Mouse (Mus musculus): ENCODE data around the gene Ip6k2. TPM values are rescaled to one million over a fixed set of nuclear protein-coding genes. Genes with fewer than 3 reads are reported as not detected.

Gene Ip6k2
- polyA plus RNA-seq (2015; fragmentation: Nextera tagmentation; extraction: Ambion mirVana), result 11.5 and 11.6 TPM in 2 replicates

DNA sequence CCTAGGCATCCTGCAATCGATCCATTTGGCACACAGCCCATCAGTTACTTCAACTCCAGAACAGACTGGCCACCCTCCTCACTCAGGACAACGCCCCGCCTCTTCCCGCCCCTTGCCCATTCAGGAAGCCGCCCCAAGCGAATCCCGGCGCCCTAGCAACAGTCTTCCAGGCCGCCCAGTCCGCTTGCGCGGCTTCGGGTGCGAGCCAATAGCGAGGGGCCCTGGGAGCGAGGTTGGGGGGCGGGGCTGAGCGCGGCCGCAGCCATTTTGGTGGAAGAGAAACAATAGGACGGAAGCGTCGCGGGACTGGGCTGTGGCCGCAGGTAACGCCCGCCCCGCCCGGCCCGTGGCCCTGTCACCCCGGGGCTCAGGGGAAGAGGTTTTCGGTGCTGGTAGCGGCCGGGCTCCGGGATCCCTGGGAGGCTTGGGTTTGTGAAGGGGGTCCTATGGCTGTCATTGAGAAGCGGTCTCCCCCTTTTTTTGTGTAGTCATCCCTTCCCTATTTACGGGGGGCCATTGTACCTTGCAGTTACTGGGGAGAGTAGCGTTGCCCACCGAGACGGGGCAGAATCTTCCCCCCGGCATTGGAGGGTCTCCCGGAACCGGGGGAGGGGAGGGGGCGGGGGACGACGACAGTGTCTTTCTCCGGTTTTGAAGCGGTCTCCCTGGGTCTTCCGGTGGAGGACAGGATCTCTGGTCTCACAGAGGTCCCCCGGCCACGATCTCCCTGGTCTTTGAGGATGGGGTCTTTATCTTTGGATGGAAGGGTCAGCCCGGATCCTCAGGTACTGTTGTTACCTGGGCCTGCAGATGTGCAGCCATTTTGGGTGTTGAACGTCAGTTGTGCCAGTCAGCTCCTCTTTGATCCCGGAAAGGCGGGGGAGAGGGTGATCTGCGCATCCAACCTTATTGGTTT lies at the start of gene Ip6k2:
Gene Ip6k2, plus strand, starts transcription at position 249 of the 916 bp plus-strand sequence.
- peaks cover 59% of the 10 kb centered on the region for H3K4me1 ChIP-seq (replicated peaks)
- ATAC-seq (ENCODE audit: low read depth) (peak; percentile 98), DNase-seq (peak; percentile 94)
- no peaks in the 10 kb centered on the region for H3K27me3 ChIP-seq
- no peaks in the 10 kb centered on the region for H3K9me3 ChIP-seq (replicated peaks)
- H3K4me3 ChIP-seq (replicated peaks), result peak within 1 kb of the TSS; percentile 90
- under 1% methylated on average over 56 of the region's 56 CpGs for whole genome bisulfite sequencing (ENCODE audit: insufficient replicate concordance)
- peak within 1 kb of the TSS; percentile 80 for H3K4me2 ChIP-seq
- H3K36me3 ChIP-seq, result 0 out of 2 replicates have a peak, but pooled peaks cover 4% of the 10 kb centered on the region
- H3K9ac ChIP-seq, result peak within 1 kb of the TSS; percentile 88
- H3K27ac ChIP-seq, result peak within 1 kb of the TSS; percentile 87

DNA sequence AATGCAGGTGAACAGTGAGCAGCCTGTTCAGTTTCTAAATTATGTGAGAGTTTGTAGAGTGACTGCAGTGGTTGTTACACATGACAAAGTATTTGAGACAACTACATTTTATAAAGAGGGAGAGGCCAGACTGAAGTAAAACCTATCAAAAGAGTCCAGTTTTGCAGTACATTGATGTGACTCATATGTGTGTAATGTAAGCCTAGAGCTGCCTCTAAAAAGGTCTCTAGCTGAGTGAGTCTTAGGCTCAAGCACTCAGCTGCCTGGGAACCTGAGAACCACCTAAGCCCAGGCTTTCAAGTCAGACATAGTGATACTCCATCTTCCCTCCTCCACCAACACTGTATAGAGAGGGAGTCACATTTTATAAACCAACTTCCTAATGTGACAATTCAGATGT lies 49.0 kb upstream of the Ip6k2 start:
- no peak for DNase-seq
- H3K4me2 ChIP-seq, result no peak overlapping the region
- no peak overlapping the region for H3K27ac ChIP-seq

DNA sequence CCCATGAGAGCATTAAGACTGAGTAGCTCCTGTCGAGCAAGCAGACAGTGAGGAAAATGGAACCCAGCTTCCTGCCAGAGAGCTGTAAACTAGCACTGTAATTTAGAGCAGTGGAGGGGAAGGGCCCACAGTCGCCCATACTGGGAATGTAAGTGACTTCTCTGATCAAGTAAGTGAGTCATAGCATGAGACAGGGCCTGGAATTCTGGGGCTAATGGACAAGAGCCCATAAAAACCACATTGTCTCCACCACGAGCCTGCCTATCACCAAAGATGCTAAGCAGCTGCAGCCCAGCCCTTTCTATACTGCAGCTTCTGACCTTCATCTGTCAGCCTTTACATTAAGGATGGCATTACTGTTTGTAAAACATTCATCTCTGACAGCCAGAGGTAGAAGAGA lies 44.4 kb upstream of the Ip6k2 start:
- Histone ChIP-seq H3K9me3 (replicated peaks) (no peaks in the 10 kb centered on the region), H3K4me2 (no peak overlapping the region), H3K4me1 (replicated peaks) (no peaks in the 10 kb centered on the region), H3K27ac (no peak overlapping the region), H3K4me3 (replicated peaks) (no peak overlapping the region), H3K27me3 (no peaks in the 10 kb centered on the region), H3K9ac (no peak overlapping the region), H3K36me3 (peaks cover 26% of the 10 kb centered on the region)
- WGBS (ENCODE audit: insufficient replicate concordance), result 43% methylated on average over 3 of the region's 3 CpGs
- ATAC-seq (ENCODE audit: low read depth) (no peak), DNase-seq (no peak)

More for the DNA sequence above, 49.0 kb upstream of the Ip6k2 start:
- H3K36me3 ChIP-seq, result peaks cover 10% of the 10 kb centered on the region; the same call in 1 of the 2 replicates
- no peak overlapping the region for H3K9ac ChIP-seq
- no peaks in the 10 kb centered on the region for H3K9me3 ChIP-seq (replicated peaks)
- no peaks in the 10 kb centered on the region for H3K27me3 ChIP-seq
- no peak overlapping the region for H3K4me3 ChIP-seq (replicated peaks)
- ATAC-seq (ENCODE audit: low read depth), result no peak
- no peaks in the 10 kb centered on the region for H3K4me1 ChIP-seq (replicated peaks)

DNA sequence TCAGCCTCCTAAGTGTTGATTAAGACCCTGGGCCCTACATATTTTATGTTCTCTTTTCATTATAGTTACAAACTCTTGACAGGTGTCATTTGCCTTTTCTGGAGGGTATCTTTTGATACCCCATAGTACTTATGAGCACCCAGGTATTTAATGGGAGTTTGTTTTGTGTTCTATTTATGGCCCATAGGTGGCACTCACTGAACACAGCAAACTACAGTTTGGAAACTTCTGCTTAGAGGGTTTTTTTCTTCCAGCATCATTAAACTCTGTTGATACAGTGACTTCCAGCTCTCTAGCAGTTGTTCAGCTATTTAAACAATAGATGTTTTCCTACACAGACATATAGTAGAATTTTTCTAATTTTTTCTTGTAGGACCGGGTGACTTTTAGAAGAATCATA lies 43.5 kb upstream of the Ip6k2 start:
- Histone ChIP-seq H3K9me3 (replicated peaks) (no peaks in the 10 kb centered on the region), H3K4me1 (replicated peaks) (no peaks in the 10 kb centered on the region), H3K27me3 (no peaks in the 10 kb centered on the region), H3K4me3 (replicated peaks) (no peak overlapping the region), H3K36me3 (peaks cover 28% of the 10 kb centered on the region), H3K9ac (no peak overlapping the region), H3K27ac (no peak overlapping the region), H3K4me2 (no peak overlapping the region)
- ATAC-seq (ENCODE audit: low read depth) (no peak), DNase-seq (no peak)
- 63% methylated on average over 1 of the region's 1 CpGs for WGBS (ENCODE audit: insufficient replicate concordance)

DNA sequence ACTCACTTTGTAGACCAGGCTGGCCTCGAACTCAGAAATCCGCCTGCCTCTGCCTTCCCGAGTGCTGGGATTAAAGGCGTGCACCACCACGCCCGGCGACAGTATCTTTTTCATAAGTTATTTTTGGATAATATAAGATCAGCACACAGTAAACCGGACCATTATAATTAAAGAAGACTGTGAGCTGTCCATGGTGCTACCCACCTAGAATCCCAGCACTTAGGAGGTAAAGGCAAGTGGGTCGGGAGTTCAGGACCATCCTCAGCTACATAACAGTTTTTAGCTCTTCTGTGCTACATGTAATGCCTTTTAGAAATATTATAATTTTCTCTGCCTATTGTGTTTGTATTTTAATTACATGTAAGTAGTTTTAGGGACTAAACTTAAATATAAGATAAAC lies 41.5 kb upstream of the Ip6k2 start:
- peaks cover 26% of the 10 kb centered on the region for H3K36me3 ChIP-seq
- no peaks in the 10 kb centered on the region for H3K27me3 ChIP-seq

DNA sequence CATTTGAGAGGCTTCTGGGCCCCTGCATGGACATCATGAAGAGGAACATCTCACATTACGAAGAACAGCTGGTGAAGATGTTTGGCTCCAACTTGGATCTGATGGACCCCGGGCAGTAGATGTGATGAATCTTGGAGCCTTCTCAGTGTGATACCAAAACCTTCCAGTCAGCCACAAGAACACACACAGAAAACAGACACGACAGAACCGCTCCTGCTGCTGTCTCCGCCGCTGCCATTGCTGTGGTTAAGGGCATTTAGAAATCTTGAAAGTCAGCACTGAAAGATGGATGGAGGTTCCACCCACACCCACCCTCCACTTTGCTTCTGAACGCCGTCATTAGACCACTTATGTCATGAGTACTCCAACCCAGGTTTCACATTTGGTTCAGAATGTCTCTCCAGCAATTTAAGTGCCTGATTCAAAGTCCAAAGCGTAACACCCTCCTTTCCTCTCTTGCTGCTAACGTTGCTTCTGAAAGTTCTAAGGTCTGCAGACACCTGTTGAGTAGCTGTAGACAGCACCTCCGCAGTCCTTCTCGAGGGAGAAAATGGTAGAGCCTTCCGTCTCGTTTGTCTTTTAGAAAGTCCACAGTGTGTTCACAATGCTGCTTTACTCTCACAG lies 36.6 kb upstream of the Ip6k2 start:
- Histone ChIP-seq H3K4me2 (no peak overlapping the region), H3K36me3 (peaks cover 31% of the 10 kb centered on the region), H3K27ac (peak overlapping the region; percentile 61), H3K27me3 (no peaks in the 10 kb centered on the region), H3K4me3 (replicated peaks) (no peak overlapping the region), H3K4me1 (replicated peaks) (peaks cover 23% of the 10 kb centered on the region), H3K9ac (no peak overlapping the region), H3K9me3 (replicated peaks) (no peaks in the 10 kb centered on the region)
- DNase-seq (no peak), ATAC-seq (ENCODE audit: low read depth) (no peak)
- 82% methylated on average over 14 of the region's 14 CpGs for WGBS (ENCODE audit: insufficient replicate concordance)

More for the DNA sequence above, 41.5 kb upstream of the Ip6k2 start:
- ATAC-seq (ENCODE audit: low read depth) (no peak), DNase-seq (no peak)
- WGBS (ENCODE audit: insufficient replicate concordance), result 75% methylated on average over 9 of the region's 9 CpGs
- Histone ChIP-seq H3K27ac (no peak overlapping the region), H3K4me1 (replicated peaks) (peaks cover 3% of the 10 kb centered on the region), H3K4me3 (replicated peaks) (no peak overlapping the region), H3K9ac (no peak overlapping the region), H3K4me2 (no peak overlapping the region), H3K9me3 (replicated peaks) (no peaks in the 10 kb centered on the region)

DNA sequence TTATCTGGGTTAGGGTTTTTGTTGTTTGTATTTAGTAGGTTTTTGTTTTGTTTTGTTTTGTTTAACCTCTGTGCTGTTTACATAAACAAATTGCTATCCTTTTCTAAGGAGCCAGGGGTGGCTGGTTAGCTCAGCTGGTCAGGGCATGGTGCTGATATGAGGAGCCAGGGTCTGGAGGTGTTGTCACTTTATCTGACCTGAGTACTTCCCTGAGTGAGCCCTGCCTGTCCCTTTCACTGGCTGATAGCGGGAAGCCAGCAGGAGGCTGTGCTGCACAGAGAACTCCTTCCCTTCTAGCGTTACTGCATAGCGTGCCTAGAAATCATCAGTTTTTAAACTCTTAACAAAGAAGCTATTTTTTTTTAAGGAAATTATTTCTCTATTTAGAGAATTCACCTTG lies 35.9 kb upstream of the Ip6k2 start:
- Histone ChIP-seq H3K36me3 (peaks cover 27% of the 10 kb centered on the region), H3K4me3 (replicated peaks) (no peak overlapping the region), H3K27me3 (no peaks in the 10 kb centered on the region), H3K4me1 (replicated peaks) (peaks cover 23% of the 10 kb centered on the region), H3K27ac (peak overlapping the region; percentile 61), H3K4me2 (0 out of 2 replicates have a peak overlapping the region, but pooled peaks have one; percentile 1), H3K9me3 (replicated peaks) (no peaks in the 10 kb centered on the region), H3K9ac (no peak overlapping the region)
- ATAC-seq (ENCODE audit: low read depth), result peak; percentile 98
- 39% methylated on average over 3 of the region's 3 CpGs for WGBS (ENCODE audit: insufficient replicate concordance)
- peak; percentile 50 for DNase-seq

DNA sequence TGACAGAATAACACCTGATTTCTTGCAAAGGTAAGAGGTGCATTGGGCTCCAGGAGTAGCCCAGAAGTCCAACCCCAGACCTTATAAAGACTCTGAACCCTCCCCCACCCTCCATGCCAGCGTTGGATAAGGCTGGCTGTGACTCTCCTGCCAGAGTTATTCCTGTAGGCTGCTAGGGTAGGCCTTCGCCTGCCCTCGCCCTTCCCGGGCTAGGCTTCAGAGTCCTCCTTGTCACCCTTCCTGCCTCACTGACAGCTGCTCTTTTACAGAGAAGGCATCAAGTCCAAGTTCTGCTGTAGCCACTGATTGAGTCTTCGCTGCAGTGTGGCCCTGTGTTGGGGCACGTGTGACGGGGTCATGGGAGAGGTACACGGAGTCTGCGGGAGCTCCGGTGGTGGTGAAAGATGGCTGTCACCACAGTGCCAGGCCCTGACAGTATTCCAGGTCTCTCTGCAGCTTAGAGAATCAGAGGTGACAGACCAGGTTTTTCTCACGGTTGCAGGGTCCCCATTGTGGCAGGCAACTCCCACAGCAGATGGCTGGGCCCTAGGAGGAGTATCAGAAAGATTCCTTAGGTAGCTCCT lies 34.9 kb upstream of the Ip6k2 start:
- 80% methylated on average over 11 of the region's 11 CpGs for WGBS (ENCODE audit: insufficient replicate concordance)
- Histone ChIP-seq H3K9ac (no peak overlapping the region), H3K27me3 (no peaks in the 10 kb centered on the region), H3K27ac (0 out of 2 replicates have a peak overlapping the region, but pooled peaks have one; percentile 5), H3K9me3 (replicated peaks) (no peaks in the 10 kb centered on the region), H3K4me1 (replicated peaks) (peaks cover 26% of the 10 kb centered on the region), H3K4me3 (replicated peaks) (no peak overlapping the region), H3K36me3 (peaks cover 20% of the 10 kb centered on the region), H3K4me2 (no peak overlapping the region)
- DNase-seq (no peak), ATAC-seq (ENCODE audit: low read depth) (no peak)

DNA sequence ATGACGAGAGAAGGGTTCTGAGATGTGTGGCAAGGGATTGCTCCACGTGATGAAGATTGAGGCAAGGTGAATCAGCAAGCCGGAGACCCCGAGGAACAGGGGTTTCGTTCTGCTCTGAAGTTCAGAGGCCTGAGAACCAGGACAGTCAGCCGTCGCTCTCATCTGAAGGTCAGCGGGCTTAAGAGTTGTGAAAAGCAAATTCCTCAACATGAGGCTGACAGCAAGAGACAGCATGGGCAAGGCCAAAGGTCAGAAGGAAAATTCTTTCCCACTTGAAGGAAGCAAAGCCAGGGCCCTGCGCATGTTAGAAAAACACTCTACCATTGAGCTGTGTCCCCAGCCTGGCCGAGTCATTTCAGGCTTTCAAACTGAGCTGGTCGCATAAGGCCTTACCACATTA lies 33.0 kb upstream of the Ip6k2 start:
- H3K4me2 ChIP-seq, result no peak overlapping the region
- H3K9ac ChIP-seq, result no peak overlapping the region
- no peak overlapping the region for H3K4me3 ChIP-seq (replicated peaks)
- H3K27me3 ChIP-seq, result no peaks in the 10 kb centered on the region
- peaks cover 8% of the 10 kb centered on the region for H3K36me3 ChIP-seq
- no peak overlapping the region for H3K27ac ChIP-seq
- ATAC-seq (ENCODE audit: low read depth) (no peak), DNase-seq (no peak)
- H3K9me3 ChIP-seq (replicated peaks), result no peaks in the 10 kb centered on the region
- 79% methylated on average over 11 of the region's 11 CpGs for WGBS (ENCODE audit: insufficient replicate concordance)
- peaks cover 26% of the 10 kb centered on the region for H3K4me1 ChIP-seq (replicated peaks)

DNA sequence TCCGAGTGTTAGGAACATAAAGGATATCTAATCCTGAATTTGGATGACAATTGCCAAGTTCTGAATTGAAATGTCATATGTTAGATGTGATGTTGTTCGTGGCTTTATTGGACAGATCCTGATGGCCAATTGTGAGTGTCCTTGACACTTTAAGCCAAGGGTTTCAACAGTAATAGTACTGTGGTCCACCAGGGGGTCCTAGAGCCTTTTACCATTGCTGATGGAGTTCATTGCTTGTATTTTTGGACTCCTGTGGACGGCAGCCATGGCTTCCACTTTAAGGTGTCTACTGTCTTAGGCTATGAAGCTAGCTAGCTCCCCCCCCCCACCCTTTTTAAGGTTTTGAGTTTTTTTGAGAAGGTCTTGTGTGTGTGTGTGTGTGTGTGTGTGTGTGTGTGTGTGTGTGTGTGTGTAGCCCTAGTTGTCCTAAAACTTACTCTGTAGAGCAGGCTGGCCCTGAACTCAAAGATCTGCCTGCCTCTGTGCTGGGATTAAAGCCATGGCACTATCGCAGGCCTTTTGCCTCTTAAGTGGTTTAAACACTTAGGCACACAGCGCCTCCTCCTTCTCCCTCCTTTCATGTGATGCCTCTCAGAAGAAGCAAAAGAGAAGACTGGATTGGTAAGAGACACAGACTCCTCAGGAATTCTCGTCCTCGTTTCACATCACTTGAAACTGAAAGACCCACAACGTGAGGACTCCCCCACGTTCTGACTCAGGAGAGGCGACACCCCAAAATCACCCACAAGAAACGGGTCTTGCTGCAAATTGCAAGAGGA lies 31.3 kb upstream of the Ip6k2 start:
- H3K4me3 ChIP-seq (replicated peaks), result no peak overlapping the region
- no peak overlapping the region for H3K4me2 ChIP-seq
- 75% methylated on average over 11 of the region's 11 CpGs for WGBS (ENCODE audit: insufficient replicate concordance)
- H3K4me1 ChIP-seq (replicated peaks), result peaks cover 21% of the 10 kb centered on the region
- ATAC-seq (ENCODE audit: low read depth) (no peak), DNase-seq (no peak)
- no peak overlapping the region for H3K27ac ChIP-seq
- no peak overlapping the region for H3K9ac ChIP-seq
- no peaks in the 10 kb centered on the region for H3K9me3 ChIP-seq (replicated peaks)
- H3K27me3 ChIP-seq, result no peaks in the 10 kb centered on the region
- H3K36me3 ChIP-seq, result peaks cover 3% of the 10 kb centered on the region; the same call in 1 of the 2 replicates

DNA sequence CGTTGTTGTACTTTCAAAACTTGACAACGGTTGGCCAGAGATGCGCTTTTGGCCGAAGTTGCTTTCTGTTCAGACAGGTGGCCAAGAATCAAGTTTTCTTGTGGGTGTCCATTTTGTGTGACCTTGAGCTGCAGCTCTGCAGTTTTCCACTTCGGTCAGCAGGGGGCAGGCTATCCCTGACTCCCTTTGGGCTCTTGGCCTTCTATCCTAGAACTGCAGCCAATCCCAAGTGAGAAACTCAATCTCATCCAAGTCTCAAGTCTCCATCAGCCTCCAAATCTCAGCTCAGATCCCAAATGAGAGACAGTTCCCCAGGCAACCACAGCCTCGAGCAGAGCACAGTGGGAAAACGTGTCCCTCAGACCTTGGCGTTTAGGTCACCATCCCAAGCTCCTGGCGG lies 30.3 kb upstream of the Ip6k2 start:
- H3K9me3 ChIP-seq (replicated peaks), result no peaks in the 10 kb centered on the region
- no peak overlapping the region for H3K27ac ChIP-seq
- peak; percentile 13 for DNase-seq
- 60% methylated on average over 9 of the region's 9 CpGs for WGBS (ENCODE audit: insufficient replicate concordance)
- H3K9ac ChIP-seq, result no peak overlapping the region
- H3K36me3 ChIP-seq, result no peaks in the 10 kb centered on the region
- ATAC-seq (ENCODE audit: low read depth), result no peak
- H3K4me1 ChIP-seq (replicated peaks), result peaks cover 12% of the 10 kb centered on the region
- H3K4me2 ChIP-seq, result no peak overlapping the region
- no peak overlapping the region for H3K4me3 ChIP-seq (replicated peaks)
- H3K27me3 ChIP-seq, result no peaks in the 10 kb centered on the region
